Mouse (Mus musculus) bone marrow macrophage, adult 2 months (primary cell): ENCODE measurements at regions not wholly inside any gene's neighbourhood (a gene's known extent, or its start where the extent isn't known, plus 50 kb on each side); places are given as distances from the start of the nearest gene placed in this dataset.

Experiments
- CTCF ChIP-seq: IDR thresholded peaks from 2 replicates; pipeline ENCODE4 v1.5.1; 2012; ENCODE audit warnings: low read depth, mild to moderate bottlenecking, low read length, moderate library complexity
- POLR2A ChIP-seq: IDR thresholded peaks from 2 replicates; pipeline ENCODE4 v1.6.1; 2012; ENCODE audit warnings: mild to moderate bottlenecking, low read depth, low read length, borderline replicate concordance

DNA sequence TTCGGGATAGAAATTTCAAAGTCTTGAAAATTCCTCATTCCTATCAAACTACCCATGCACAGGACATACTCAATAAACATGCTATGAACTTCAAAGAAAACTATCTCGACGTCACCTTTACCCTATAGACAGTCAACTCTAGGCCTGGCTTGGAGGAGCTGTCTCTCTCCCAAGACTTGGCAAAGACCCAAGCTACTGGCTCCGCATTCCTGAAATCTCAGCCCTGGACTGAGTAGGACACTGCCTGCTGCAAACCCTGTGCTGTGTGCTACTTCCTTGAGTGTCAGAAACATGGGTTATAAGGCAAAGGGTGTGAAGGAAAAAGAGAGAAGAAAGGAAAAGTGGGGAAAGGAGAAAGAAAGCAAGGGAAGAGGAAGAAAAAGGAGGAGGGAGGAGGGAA is 296.6 kb upstream of the Zfp462 start:
- TF ChIP-seq POLR2A (no peak), CTCF (no peak)
